Mouse (Mus musculus) bone marrow, adult 2 months (tissue): ENCODE measurements around the gene Ppp3r1. TPM values are rescaled to one million over a fixed set of nuclear protein-coding genes. Genes with fewer than 3 reads are reported as not detected.
"Not testable (repeated sequence)": the region's sequence is repeated elsewhere in the genome, so short reads cannot be mapped to it uniquely, and the experiment has no call there.

Experiments used
- H3K27ac ChIP-seq: fragments of 200-500 bp; 2 replicates; pipeline ENCODE4 v1.5.1; 2012; ENCODE audit warnings: low read depth, mild to moderate bottlenecking, control low read depth, inconsistent platforms, low read length; ENCODE audit not compliant: control insufficient read depth, poor library complexity, insufficient read depth
- H3K4me1 ChIP-seq: fragments of 200-500 bp; 2 replicates; pipeline ENCODE4 v1.6.1; 2011; ENCODE audit warnings: low read length; ENCODE audit not compliant: control insufficient read depth, insufficient read depth
- H3K4me3 ChIP-seq: fragments of 200-500 bp; replicated peaks from 2 replicates; pipeline ENCODE3; 2011; ENCODE audit warnings: mild to moderate bottlenecking, low read depth, low read length, control low read depth; ENCODE audit not compliant: control insufficient read depth
- CTCF ChIP-seq: fragments of 200-500 bp; IDR thresholded peaks from 2 replicates; pipeline ENCODE4 v1.5.1; 2011; ENCODE audit warnings: low read length, control low read depth; ENCODE audit not compliant: control insufficient read depth, insufficient read depth
- POLR2A ChIP-seq: fragments of 200-500 bp; IDR thresholded peaks from 2 replicates; pipeline ENCODE4 v1.6.1; 2011; ENCODE audit warnings: low read depth, mild to moderate bottlenecking, control low read depth, low read length, borderline replicate concordance; ENCODE audit not compliant: control insufficient read depth
- WGBS: fragments of 180-500 bp; shearing (Covaris S2); methylation state at CpG from one replicate; pipeline ENCODE4 v1.1.7; 2018; 5-methylcytosine and 5-hydroxymethylcytosine counted together
- polyA plus RNA-seq: library from polyadenylated mRNA; stranded (reverse); fragments of >200 nt; gene quantifications from 2 replicates; pipeline ENCODE4 v1.2.4, GENCODE M21; 2011; ENCODE audit warnings: low replicate concordance; ENCODE audit not compliant: missing spikeins, insufficient read depth, insufficient read length

Gene Ppp3r1
- polyA plus RNA-seq, 1 experiment, result 21.5 TPM

GRCm38 (mm10) chr11:17212903-17213509 is 53.9 kb downstream of the Ppp3r1 start:
- Histone ChIP-seq H3K27ac (no peak overlapping the region), H3K4me3 (peak overlapping the region; percentile 29), H3K4me1 (no peaks in the 10 kb centered on the region)
- TF ChIP-seq POLR2A (no peak), CTCF (no peak)
- 42% methylated on average over 5 of the region's 5 CpGs for WGBS

- Histone ChIP-seq H3K4me3 (no peak overlapping the region), H3K27ac (no peak overlapping the region), H3K4me1 (no peaks in the 10 kb centered on the region)
- WGBS, result 72% methylated on average over 3 of the region's 3 CpGs
- no peak for TF ChIP-seq POLR2A
- TF ChIP-seq CTCF, result no peak
Measured at GRCm38 (mm10) chr11:17215475-17215874, 56.4 kb downstream of the Ppp3r1 start.

- no peaks in the 10 kb centered on the region for H3K4me1 ChIP-seq
- no peak overlapping the region for H3K27ac ChIP-seq
- H3K4me3 ChIP-seq, result no peak overlapping the region
- no peak for TF ChIP-seq CTCF
- no peak for TF ChIP-seq POLR2A
- WGBS, result 93% methylated on average over 8 of the region's 8 CpGs
Measured at GRCm38 (mm10) chr11:17221126-17221525, 62.1 kb downstream of the Ppp3r1 start.

- WGBS, result 87% methylated on average over 5 of the region's 5 CpGs
- Histone ChIP-seq H3K4me1 (no peaks in the 10 kb centered on the region), H3K27ac (no peak overlapping the region), H3K4me3 (no peak overlapping the region)
- TF ChIP-seq CTCF (no peak), POLR2A (no peak)
Measured at GRCm38 (mm10) chr11:17232792-17233191, 73.7 kb downstream of the Ppp3r1 start.

GRCm38 (mm10) chr11:17236449-17237037 is 77.5 kb downstream of the Ppp3r1 start:
- Histone ChIP-seq H3K4me1 (no peaks in the 10 kb centered on the region), H3K4me3 (no peak overlapping the region), H3K27ac (no peak overlapping the region)
- no peak for TF ChIP-seq POLR2A
- TF ChIP-seq CTCF, result no peak
- WGBS, result 33% methylated on average over 5 of the region's 5 CpGs

- not testable (repeated sequence) for H3K4me3 ChIP-seq, H3K27ac ChIP-seq, H3K4me1 ChIP-seq
- WGBS, result 84% methylated on average over 5 of the region's 5 CpGs
Measured at GRCm38 (mm10) chr11:17238598-17238997, 79.5 kb downstream of the Ppp3r1 start.

- Histone ChIP-seq H3K4me3 (no peak overlapping the region), H3K27ac (no peak overlapping the region), H3K4me1 (no peaks in the 10 kb centered on the region)
- TF ChIP-seq POLR2A, result no peak
- no peak for TF ChIP-seq CTCF
Measured at GRCm38 (mm10) chr11:17248715-17249114, 89.7 kb downstream of the Ppp3r1 start.

Other genes with a start within 250 kb of the Ppp3r1 start
- gene Fbxo48, start 207.9 kb upstream of the Ppp3r1 start, polyA plus RNA-seq, result 1.9 and 4.9 TPM in 2 replicates
- gene Cnrip1, start 107.7 kb upstream of the Ppp3r1 start, polyA plus RNA-seq, result 3.2 and 6.2 TPM in 2 replicates
- gene Plek, start 106.9 kb upstream of the Ppp3r1 start, polyA plus RNA-seq, result 51.3 and 72.7 TPM in 2 replicates
- gene Wdr92, start 22.8 kb downstream of the Ppp3r1 start, polyA plus RNA-seq, result 5.4 and 11.1 TPM in 2 replicates
- 9.6 and 28.6 TPM in 2 replicates for gene Pno1, start 52.3 kb downstream of the Ppp3r1 start, polyA plus RNA-seq
- 40.3 and 51.1 TPM in 2 replicates for gene C1d, start 98.3 kb downstream of the Ppp3r1 start, polyA plus RNA-seq